Mouse (Mus musculus) kidney, postnatal 36 days (tissue): ENCODE data around the gene Olfr826.
"Not testable (repeated sequence)": the region's sequence is repeated elsewhere in the genome, so short reads cannot be mapped to it uniquely, and the experiment has no call there.

ENCODE experiments used
- DNase-seq, 2 experiments: peaks; one replicate each; pipeline ENCODE4 v3.0.0; 2021 to 2022; ENCODE audit warnings: mixed read lengths in 2 of 2

Gene Olfr826

DNA sequence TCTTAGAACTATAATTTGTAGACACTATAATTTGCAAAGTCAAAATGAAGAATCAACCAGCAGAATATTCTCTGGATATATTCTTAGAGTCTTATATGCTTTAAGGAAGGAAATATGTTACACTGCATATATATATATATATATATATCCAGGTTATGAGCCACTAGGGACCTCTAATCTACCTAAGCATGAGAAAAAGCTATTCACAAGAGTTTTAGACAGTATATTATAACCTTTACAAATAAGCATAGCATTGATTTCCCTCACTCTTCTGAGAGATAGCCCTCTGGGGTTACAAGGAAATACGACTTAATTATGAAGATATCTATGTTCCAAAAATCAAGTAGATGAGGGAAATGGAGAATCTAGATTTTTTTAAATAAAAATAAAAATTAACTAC, at the start of gene Olfr826:
TSS of gene Olfr826 (minus strand) at position 101 of the 400 bp plus-strand sequence.
- no peak for DNase-seq

GRCm38 (mm10) chr10:130232117-130232516, 48.1 kb upstream of the Olfr826 start:
- no peak for DNase-seq

DNA sequence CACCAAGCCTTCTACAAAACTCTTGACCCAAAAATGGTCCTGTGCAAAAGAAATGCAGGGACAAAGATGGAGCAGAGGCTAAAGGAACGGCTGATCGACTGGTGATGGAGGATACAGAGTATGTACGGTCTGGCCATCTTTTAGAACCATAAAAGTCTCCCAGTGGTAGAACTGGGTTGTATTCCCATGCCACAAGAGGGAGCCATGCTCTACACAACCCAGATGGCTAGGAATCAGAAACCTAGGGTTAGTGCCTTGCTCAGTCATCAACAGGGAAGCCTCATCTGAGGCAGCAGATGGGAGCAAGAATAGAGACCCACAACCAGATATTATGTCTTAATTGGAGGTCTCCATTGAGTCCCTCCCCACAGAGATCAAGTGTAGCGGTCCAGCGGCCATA, 45.6 kb upstream of the Olfr826 start:
- DNase-seq: no peak

- DNase-seq: peak; percentile 21 to 59
Observed at GRCm38 (mm10) chr10:130228246-130228645, 44.3 kb upstream of the Olfr826 start.

- no peak for DNase-seq
Observed at GRCm38 (mm10) chr10:130225034-130225433, 41.0 kb upstream of the Olfr826 start.

- no peak for DNase-seq
Observed at GRCm38 (mm10) chr10:130214303-130214702, 30.3 kb upstream of the Olfr826 start, which contains the start of gene Olfr827. Gene Olfr827, minus strand, starts transcription at chr10:130214403.

GRCm38 (mm10) chr10:130166666-130167065, 17.3 kb downstream of the Olfr826 start, which contains the start of gene Olfr825:
Gene Olfr825, minus strand, starts transcription at chr10:130166766.
- no peak for DNase-seq

GRCm38 (mm10) chr10:130165196-130165595, 18.8 kb downstream of the Olfr826 start:
- DNase-seq: no peak

GRCm38 (mm10) chr10:130144121-130144520, 39.9 kb downstream of the Olfr826 start:
- no peak for DNase-seq

DNA sequence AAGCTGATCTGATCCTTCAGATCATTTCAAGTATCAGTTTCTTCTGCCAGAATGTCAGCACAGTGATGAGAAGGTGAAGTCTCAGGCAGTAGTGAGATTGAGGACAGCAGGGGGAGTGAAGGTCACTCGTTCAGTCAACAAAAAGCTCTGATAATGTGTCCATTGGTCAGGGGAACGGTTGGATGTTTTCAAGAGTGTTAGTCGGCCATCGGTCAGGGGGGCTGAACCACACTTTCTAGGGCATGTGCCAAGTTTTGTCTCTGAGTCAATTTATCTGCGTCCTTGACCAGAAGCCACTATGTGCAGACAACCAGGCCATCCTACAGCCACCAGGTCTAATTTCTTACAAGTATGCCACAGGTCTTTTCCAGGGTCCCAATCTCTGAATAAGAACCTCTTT, 41.5 kb downstream of the Olfr826 start:
- DNase-seq: not testable (repeated sequence)

- DNase-seq: no peak
Observed at GRCm38 (mm10) chr10:130134811-130135210, 49.2 kb downstream of the Olfr826 start.

GRCm38 (mm10) chr10:130129900-130130299, 54.1 kb downstream of the Olfr826 start, which contains the start of gene Olfr824:
Gene Olfr824, minus strand, starts transcription at chr10:130130000.
- not testable (repeated sequence) for DNase-seq
